Mouse (Mus musculus) stomach, embryonic 14.5 days (tissue): ENCODE measurements around the gene 2010111I01Rik. TPM values are rescaled to one million over a fixed set of nuclear protein-coding genes. Genes with fewer than 3 reads are reported as not detected.
"Not testable (repeated sequence)": the region's sequence is repeated elsewhere in the genome, so short reads cannot be mapped to it uniquely, and the experiment has no call there.

ENCODE experiments used
- ATAC-seq: fragments of 200-750 bp; cut with Nextera tagmentation; 2 replicates; pipeline ENCODE4 v1.8.0; 2017; ENCODE audit warnings: low read depth, moderate TSS enrichment; ENCODE audit not compliant: insufficient number of reproducible peaks, insufficient read depth, low FRiP score
- H3K27ac ChIP-seq: fragments of 300-500 bp; sonication (generic); 2 replicates; pipeline ENCODE4 v1.5.1; 2014; ENCODE audit warnings: mild to moderate bottlenecking, low read length, moderate library complexity, mixed read lengths
- H3K27me3 ChIP-seq: fragments of 300-500 bp; sonication (generic); 2 replicates; pipeline ENCODE4 v1.6.1; 2014; ENCODE audit warnings: low read length, control low read depth, mixed read lengths; ENCODE audit not compliant: control insufficient read depth, insufficient read depth
- H3K36me3 ChIP-seq: fragments of 300-500 bp; sonication (generic); 2 replicates; pipeline ENCODE4 v1.6.1; 2014; ENCODE audit warnings: mild to moderate bottlenecking, control low read depth, low read length, moderate library complexity, mixed read lengths; ENCODE audit not compliant: control insufficient read depth, insufficient read depth
- H3K4me1 ChIP-seq: fragments of 300-500 bp; sonication (generic); 2 replicates; pipeline ENCODE4 v1.6.1; 2014; ENCODE audit warnings: low read length, control low read depth, mixed read lengths; ENCODE audit not compliant: control insufficient read depth, insufficient read depth
- H3K4me2 ChIP-seq: fragments of 300-500 bp; sonication (generic); replicated peaks from 2 replicates; pipeline ENCODE4 v1.6.1; 2014; ENCODE audit warnings: low read depth, low read length, control low read depth
- H3K4me3 ChIP-seq: fragments of 300-500 bp; sonication (generic); 2 replicates; pipeline ENCODE4 v1.5.1; 2014; ENCODE audit warnings: low read depth, low read length, control low read depth
- H3K9ac ChIP-seq: fragments of 300-500 bp; sonication (generic); replicated peaks from 2 replicates; pipeline ENCODE4 v1.6.1; 2014; ENCODE audit warnings: low read depth, mild to moderate bottlenecking, control low read depth, low read length, moderate library complexity, mixed read lengths
- H3K9me3 ChIP-seq: fragments of 300-500 bp; sonication (generic); 2 replicates; pipeline ENCODE4 v1.6.1; 2016; ENCODE audit warnings: low read depth, low read length, control low read depth; ENCODE audit not compliant: control insufficient read depth
- WGBS: fragments of 180-500 bp; shearing (Covaris S2); extraction: QIAGEN DNeasy Blood & Tissue Kit; methylation state at CpG from one replicate; pipeline ENCODE4 v1.1.7; 2014; 5-methylcytosine and 5-hydroxymethylcytosine counted together
- polyA plus RNA-seq: library from polyadenylated mRNA; unstranded; fragments of >200 nt; fragmentation: Nextera tagmentation; extraction: Ambion mirVana; gene quantifications from 2 replicates; pipeline ENCODE4 v1.2.1, GENCODE M21; 2014

The 2010111I01Rik gene
- polyA plus RNA-seq, 1 experiment from 2014 or later, result 140 TPM

- Histone ChIP-seq H3K4me3 (no peak overlapping the region), H3K27me3 (no peaks in the 10 kb centered on the region), H3K4me1 (no peaks in the 10 kb centered on the region), H3K9me3 (no peaks in the 10 kb centered on the region), H3K36me3 (no peaks in the 10 kb centered on the region), H3K4me2 (no peak overlapping the region), H3K27ac (peak overlapping the region; percentile 58; the same call in 1 of the 2 replicates), H3K9ac (no peak overlapping the region)
- WGBS, result 55% methylated on average over 5 of the region's 5 CpGs
- ATAC-seq, result peak; percentile 85
These were observed 118.0 kb downstream of the 2010111I01Rik start for GRCm38 (mm10) chr13:63082555-63083136.

- not testable (repeated sequence) for H3K4me3 ChIP-seq, H3K9ac ChIP-seq, H3K36me3 ChIP-seq, H3K4me2 ChIP-seq, H3K27me3 ChIP-seq, H3K4me1 ChIP-seq, H3K9me3 ChIP-seq
- 0 out of 2 replicates have a peak, but pooled peaks have one; percentile 29 for ATAC-seq
- 69% methylated on average over 7 of the region's 7 CpGs for WGBS
- H3K27ac ChIP-seq, result peak overlapping the region; percentile 58; the same call in 1 of the 2 replicates
These were observed 118.4 kb downstream of the 2010111I01Rik start for GRCm38 (mm10) chr13:63083139-63083538.

DNA sequence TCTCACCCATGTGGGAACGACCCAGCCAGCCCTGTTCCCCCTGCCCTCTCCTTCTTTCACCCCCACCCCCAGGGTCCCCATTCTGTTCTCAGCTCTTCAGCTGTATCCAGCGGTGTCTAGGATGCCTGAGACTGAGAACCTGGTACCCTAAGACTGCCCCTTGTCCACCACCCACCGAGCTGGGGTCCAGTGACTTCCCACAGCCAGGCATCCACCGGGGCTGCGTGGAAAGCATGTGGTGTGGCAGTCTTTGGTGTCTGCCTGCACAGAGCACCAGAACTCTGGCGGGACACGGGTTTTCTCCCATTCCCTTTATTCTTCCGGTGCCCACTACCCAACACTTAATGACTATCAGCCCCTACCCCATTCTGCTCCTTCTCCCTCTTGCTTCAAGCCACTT, 119.0 kb downstream of the 2010111I01Rik start:
- Histone ChIP-seq H3K27ac (peak overlapping the region; percentile 16; the same call in 1 of the 2 replicates), H3K27me3 (no peaks in the 10 kb centered on the region), H3K4me3 (no peak overlapping the region), H3K4me1 (0 out of 2 replicates have a peak, but pooled peaks cover 5% of the 10 kb centered on the region), H3K9ac (no peak overlapping the region), H3K4me2 (no peak overlapping the region), H3K36me3 (no peaks in the 10 kb centered on the region), H3K9me3 (no peaks in the 10 kb centered on the region)
- ATAC-seq, result no peak
- 76% methylated on average over 8 of the region's 8 CpGs for WGBS

- Histone ChIP-seq H3K36me3 (no peaks in the 10 kb centered on the region), H3K4me2 (no peak overlapping the region), H3K27me3 (no peaks in the 10 kb centered on the region), H3K9ac (no peak overlapping the region), H3K4me3 (no peak overlapping the region), H3K27ac (peak overlapping the region; percentile 23; the same call in 1 of the 2 replicates), H3K4me1 (peaks cover 19% of the 10 kb centered on the region), H3K9me3 (no peaks in the 10 kb centered on the region)
- WGBS, result 84% methylated on average over 7 of the region's 7 CpGs
- ATAC-seq, result peak; percentile 46; the same call in 1 of the 2 replicates
These were observed 123.4 kb downstream of the 2010111I01Rik start for GRCm38 (mm10) chr13:63087865-63088683.

GRCm38 (mm10) chr13:63089513-63089912, 124.8 kb downstream of the 2010111I01Rik start:
- Histone ChIP-seq H3K27ac (peak overlapping the region; percentile 35; the same call in 1 of the 2 replicates), H3K9me3 (no peaks in the 10 kb centered on the region), H3K36me3 (no peaks in the 10 kb centered on the region), H3K4me2 (no peak overlapping the region), H3K27me3 (no peaks in the 10 kb centered on the region), H3K9ac (no peak overlapping the region), H3K4me3 (no peak overlapping the region), H3K4me1 (peaks cover 22% of the 10 kb centered on the region)
- ATAC-seq, result peak; percentile 49; the same call in 1 of the 2 replicates
- WGBS, result 44% methylated on average over 4 of the region's 4 CpGs

DNA sequence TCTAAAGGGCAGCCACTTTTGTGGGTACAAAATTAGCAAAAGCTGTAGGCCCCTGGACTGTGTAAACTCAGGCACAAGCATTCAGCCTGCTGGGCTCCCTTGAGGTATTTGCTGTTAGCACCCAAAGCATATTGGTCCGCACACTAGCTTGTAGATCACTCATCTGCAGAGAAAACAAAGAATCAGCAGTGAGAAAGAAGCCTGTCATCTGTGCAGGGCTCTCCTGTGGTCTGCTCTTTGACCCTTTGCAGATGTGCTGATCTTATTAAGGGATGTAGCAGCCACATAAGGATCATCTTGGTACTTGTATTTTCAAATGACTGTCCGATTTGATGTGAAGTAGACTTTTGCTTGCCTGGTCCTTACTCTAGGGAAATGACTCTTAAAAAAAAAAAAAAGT, 126.6 kb downstream of the 2010111I01Rik start:
- H3K27ac ChIP-seq, result no peak overlapping the region

GRCm38 (mm10) chr13:63092299-63092698, 127.6 kb downstream of the 2010111I01Rik start:
- Histone ChIP-seq H3K4me1 (peaks cover 33% of the 10 kb centered on the region), H3K27ac (no peak overlapping the region), H3K4me2 (no peak overlapping the region), H3K27me3 (no peaks in the 10 kb centered on the region), H3K9me3 (no peaks in the 10 kb centered on the region), H3K9ac (no peak overlapping the region), H3K36me3 (no peaks in the 10 kb centered on the region), H3K4me3 (no peak overlapping the region)
- WGBS, result 80% methylated on average over 2 of the region's 2 CpGs
- ATAC-seq, result no peak

More for the DNA sequence above, 126.6 kb downstream of the 2010111I01Rik start:
- H3K9ac ChIP-seq, result no peak overlapping the region
- H3K4me3 ChIP-seq, result no peak overlapping the region
- H3K4me1 ChIP-seq, result peaks cover 31% of the 10 kb centered on the region
- H3K27me3 ChIP-seq, result no peaks in the 10 kb centered on the region
- no peak for ATAC-seq
- no peaks in the 10 kb centered on the region for H3K36me3 ChIP-seq
- H3K4me2 ChIP-seq, result no peak overlapping the region
- WGBS, result 80% methylated on average over 2 of the region's 2 CpGs
- H3K9me3 ChIP-seq, result no peaks in the 10 kb centered on the region

GRCm38 (mm10) chr13:63092874-63093273, 128.2 kb downstream of the 2010111I01Rik start:
- H3K27ac ChIP-seq, result no peak overlapping the region
- H3K9me3 ChIP-seq, result no peaks in the 10 kb centered on the region
- 71% methylated on average over 2 of the region's 2 CpGs for WGBS
- peaks cover 36% of the 10 kb centered on the region for H3K4me1 ChIP-seq
- no peak overlapping the region for H3K4me3 ChIP-seq
- no peak for ATAC-seq
- H3K4me2 ChIP-seq, result no peak overlapping the region
- no peak overlapping the region for H3K9ac ChIP-seq
- no peaks in the 10 kb centered on the region for H3K36me3 ChIP-seq
- H3K27me3 ChIP-seq, result no peaks in the 10 kb centered on the region
